Mouse (Mus musculus) heart, embryonic 13.5 days (tissue): Measurements from ENCODE around the gene Rnf207. TPM values are rescaled to one million over a fixed set of nuclear protein-coding genes. Genes with fewer than 3 reads are reported as not detected.

Source experiments
- ATAC-seq: fragments of 200-750 bp; cut with Nextera tagmentation; 2 replicates; pipeline ENCODE4 v1.8.0; 2017; ENCODE audit warnings: moderate TSS enrichment; ENCODE audit not compliant: insufficient number of reproducible peaks, low FRiP score, low TSS enrichment; ENCODE audit errors: extremely low read depth
- H3K27ac ChIP-seq: fragments of 300-500 bp; sonication (generic); replicated peaks from 2 replicates; pipeline ENCODE4 v1.5.1; 2015; ENCODE audit warnings: moderate library complexity, mild to moderate bottlenecking, inconsistent platforms
- H3K27me3 ChIP-seq: fragments of 300-500 bp; sonication (generic); replicated peaks from 2 replicates; pipeline ENCODE4 v1.6.1; 2015; ENCODE audit warnings: mild to moderate bottlenecking, inconsistent platforms
- H3K36me3 ChIP-seq: fragments of 300-500 bp; sonication (generic); 2 replicates; pipeline ENCODE4 v1.6.1; 2015; ENCODE audit warnings: mild to moderate bottlenecking, inconsistent platforms
- H3K4me1 ChIP-seq: fragments of 300-500 bp; sonication (generic); 2 replicates; pipeline ENCODE4 v1.6.1; 2015; ENCODE audit warnings: inconsistent platforms
- H3K4me2 ChIP-seq: fragments of 300-500 bp; sonication (generic); 2 replicates; pipeline ENCODE4 v1.6.1; 2015; ENCODE audit warnings: inconsistent platforms, mild to moderate bottlenecking, moderate library complexity
- H3K4me3 ChIP-seq: fragments of 300-500 bp; sonication (generic); 2 replicates; pipeline ENCODE4 v1.5.1; 2015; ENCODE audit warnings: moderate library complexity, mild to moderate bottlenecking, inconsistent platforms
- H3K9ac ChIP-seq: fragments of 300-500 bp; sonication (generic); 2 replicates; pipeline ENCODE4 v1.6.1; 2015; ENCODE audit warnings: inconsistent platforms, mild to moderate bottlenecking, moderate library complexity
- H3K9me3 ChIP-seq: fragments of 300-500 bp; sonication (generic); 2 replicates; pipeline ENCODE4 v1.6.1; 2016; ENCODE audit warnings: inconsistent platforms
- WGBS: fragments of 180-500 bp; shearing (Covaris S2); methylation state at CpG from one replicate; pipeline ENCODE4 v1.1.7; 2015; ENCODE audit warnings: mixed read lengths; 5-methylcytosine and 5-hydroxymethylcytosine counted together
- polyA plus RNA-seq: library from polyadenylated mRNA; unstranded; fragments of >200 nt; fragmentation: Nextera tagmentation; extraction: Ambion mirVana; gene quantifications from 2 replicates; pipeline ENCODE4 v1.2.1, GENCODE M21; 2015

Rnf207 gene
- polyA plus RNA-seq, 1 experiment from 2014 or later, result 71.2 TPM

- Histone ChIP-seq H3K9me3 (no peaks in the 10 kb centered on the region), H3K9ac (no peak overlapping the region; the same call in 1 of the 2 replicates), H3K27me3 (0 out of 2 replicates have a peak, but pooled peaks cover 2% of the 10 kb centered on the region), H3K4me1 (peaks cover 73% of the 10 kb centered on the region), H3K27ac (no peak overlapping the region), H3K4me3 (no peak overlapping the region), H3K36me3 (peaks cover 16% of the 10 kb centered on the region; the same call in 1 of the 2 replicates), H3K4me2 (no peak overlapping the region)
- WGBS, result 81% methylated on average over 13 of the region's 13 CpGs
- ATAC-seq, result no peak
Observed at GRCm38 (mm10) chr4:152269967-152270366, 48.8 kb downstream of the Rnf207 start.

DNA sequence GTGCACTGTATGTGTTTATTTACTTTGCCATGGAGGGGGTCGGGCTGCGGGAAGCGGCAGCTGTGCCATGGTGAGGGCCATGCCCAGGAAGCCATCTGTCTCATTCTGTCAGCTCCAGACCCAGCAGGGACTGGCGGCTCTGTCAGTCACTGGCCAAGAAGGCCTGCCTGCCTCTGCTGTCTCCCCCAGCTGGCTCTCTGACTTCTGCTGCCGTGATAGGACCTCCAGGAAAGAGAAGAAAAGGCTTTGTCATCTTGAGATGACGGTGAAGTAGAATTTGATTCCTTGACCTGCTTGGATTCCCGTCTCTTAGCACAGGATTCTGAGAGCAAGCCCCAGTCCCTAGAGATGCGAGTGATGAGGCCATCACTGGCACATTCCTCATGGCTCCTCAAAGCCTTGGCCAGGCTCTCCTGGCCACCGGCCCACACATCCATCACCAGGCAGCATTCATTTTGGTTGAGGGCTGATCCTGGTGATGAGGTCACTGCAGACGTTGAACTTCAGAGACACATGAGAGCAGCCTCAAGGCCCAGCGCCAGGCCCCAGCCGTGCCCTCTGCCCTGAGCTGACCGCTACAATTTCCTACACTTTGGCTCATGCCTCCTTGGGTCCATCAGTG is 50.9 kb downstream of the Rnf207 start:
- Histone ChIP-seq H3K4me2 (no peak overlapping the region), H3K4me3 (no peak overlapping the region), H3K4me1 (peaks cover 77% of the 10 kb centered on the region), H3K27ac (no peak overlapping the region), H3K27me3 (no peaks in the 10 kb centered on the region), H3K36me3 (peaks cover 20% of the 10 kb centered on the region; the same call in 1 of the 2 replicates), H3K9ac (no peak overlapping the region), H3K9me3 (no peaks in the 10 kb centered on the region)
- 68% methylated on average over 13 of the region's 13 CpGs for WGBS
- no peak for ATAC-seq

GRCm38 (mm10) chr4:152266236-152266895 is 52.4 kb downstream of the Rnf207 start:
- Histone ChIP-seq H3K9me3 (no peaks in the 10 kb centered on the region), H3K4me2 (no peak overlapping the region), H3K4me3 (no peak overlapping the region), H3K9ac (peak overlapping the region; percentile 40; the same call in 1 of the 2 replicates), H3K4me1 (peaks cover 77% of the 10 kb centered on the region), H3K27me3 (no peaks in the 10 kb centered on the region), H3K36me3 (peaks cover 20% of the 10 kb centered on the region; the same call in 1 of the 2 replicates), H3K27ac (peak overlapping the region; percentile 48)
- no peak for ATAC-seq
- WGBS, result 37% methylated on average over 10 of the region's 10 CpGs

- Histone ChIP-seq H3K27ac (peak overlapping the region; percentile 48), H3K27me3 (no peaks in the 10 kb centered on the region), H3K36me3 (peaks cover 23% of the 10 kb centered on the region), H3K4me3 (no peak overlapping the region), H3K4me2 (no peak overlapping the region), H3K4me1 (peaks cover 77% of the 10 kb centered on the region), H3K9me3 (no peaks in the 10 kb centered on the region), H3K9ac (peak overlapping the region; percentile 40; the same call in 1 of the 2 replicates)
- WGBS, result 61% methylated on average over 5 of the region's 5 CpGs
- no peak for ATAC-seq
Observed at GRCm38 (mm10) chr4:152265791-152266190, 53.0 kb downstream of the Rnf207 start.

DNA sequence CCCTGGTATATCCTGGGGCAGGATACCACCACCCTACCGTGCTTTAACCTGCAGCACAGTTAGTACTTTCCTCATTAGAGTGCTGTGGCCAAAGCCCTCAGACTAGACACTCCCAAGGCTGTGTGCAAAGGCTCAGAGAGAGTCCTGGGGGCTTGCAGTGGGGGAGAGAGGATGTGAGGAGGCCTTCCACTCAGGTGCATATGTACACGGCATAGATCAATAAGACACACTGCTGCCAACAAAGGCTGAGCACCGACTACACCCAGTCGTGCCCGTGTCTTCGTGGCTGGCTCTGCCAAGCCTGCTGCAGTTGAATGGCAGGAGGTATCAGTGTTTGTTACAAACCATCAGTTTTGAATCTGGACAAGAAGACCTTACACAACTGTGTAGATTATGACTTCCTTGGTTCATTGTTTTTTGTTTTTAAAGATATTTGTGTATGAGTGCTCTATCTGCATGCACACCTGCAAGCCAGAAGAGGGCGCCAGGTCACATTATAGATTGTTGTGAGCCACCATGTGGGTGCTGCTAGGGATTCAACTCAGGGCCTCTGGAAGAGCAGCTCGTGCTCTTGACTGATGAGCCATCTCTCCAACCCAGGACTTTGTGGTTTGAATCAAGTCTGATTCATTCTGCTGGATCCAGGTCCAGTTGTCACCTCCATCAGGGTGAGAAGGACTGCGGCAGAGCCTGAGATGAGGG is 53.8 kb downstream of the Rnf207 start:
- Histone ChIP-seq H3K9me3 (no peaks in the 10 kb centered on the region), H3K4me1 (peaks cover 75% of the 10 kb centered on the region), H3K4me3 (no peak overlapping the region), H3K27me3 (no peaks in the 10 kb centered on the region), H3K27ac (peak overlapping the region; percentile 96), H3K4me2 (no peak overlapping the region), H3K36me3 (peaks cover 30% of the 10 kb centered on the region), H3K9ac (peak overlapping the region; percentile 71; the same call in 1 of the 2 replicates)
- no peak for ATAC-seq
- 84% methylated on average over 9 of the region's 9 CpGs for WGBS

- Histone ChIP-seq H3K9me3 (no peaks in the 10 kb centered on the region), H3K4me2 (peak overlapping the region; percentile 42), H3K9ac (peak overlapping the region; percentile 71), H3K4me3 (no peak overlapping the region), H3K27ac (peak overlapping the region; percentile 96), H3K27me3 (no peaks in the 10 kb centered on the region), H3K4me1 (peaks cover 83% of the 10 kb centered on the region), H3K36me3 (peaks cover 32% of the 10 kb centered on the region)
- 48% methylated on average over 4 of the region's 4 CpGs for WGBS
- ATAC-seq, result no peak
Observed at GRCm38 (mm10) chr4:152264177-152264530, 54.6 kb downstream of the Rnf207 start.

GRCm38 (mm10) chr4:152263512-152264176 is 55.1 kb downstream of the Rnf207 start:
- 32% methylated on average over 10 of the region's 10 CpGs for WGBS
- peaks cover 32% of the 10 kb centered on the region for H3K36me3 ChIP-seq
- peak overlapping the region; percentile 42 for H3K4me2 ChIP-seq
- peak overlapping the region; percentile 71 for H3K9ac ChIP-seq
- H3K9me3 ChIP-seq, result no peaks in the 10 kb centered on the region
- no peak overlapping the region for H3K4me3 ChIP-seq
- H3K27ac ChIP-seq, result peak overlapping the region; percentile 96
- H3K4me1 ChIP-seq, result peaks cover 88% of the 10 kb centered on the region
- no peak; the same call in 1 of the 2 replicates for ATAC-seq
- H3K27me3 ChIP-seq, result no peaks in the 10 kb centered on the region

DNA sequence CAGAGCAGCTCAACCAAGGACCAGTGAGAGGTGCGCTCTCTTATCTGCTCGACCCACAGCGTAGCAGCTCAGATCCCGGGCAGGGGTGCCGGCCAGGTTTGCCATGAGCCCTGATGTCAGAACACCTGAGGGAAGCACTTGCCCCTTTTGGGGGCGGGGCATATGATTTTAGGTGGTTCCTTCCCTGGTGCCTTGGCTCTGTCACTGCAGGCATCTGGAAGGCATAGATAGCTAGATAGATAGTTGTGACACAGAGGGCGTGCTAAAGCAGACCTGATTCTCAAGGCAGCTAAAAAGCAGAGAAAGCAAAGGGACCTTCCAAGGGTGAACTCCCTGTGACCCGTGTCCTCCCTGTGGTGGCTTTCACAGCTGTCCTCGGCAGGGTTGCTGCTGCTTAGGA is 55.7 kb downstream of the Rnf207 start:
- Histone ChIP-seq H3K27ac (peak overlapping the region; percentile 96), H3K9me3 (no peaks in the 10 kb centered on the region), H3K4me2 (no peak overlapping the region), H3K9ac (peak overlapping the region; percentile 71), H3K4me1 (peaks cover 92% of the 10 kb centered on the region), H3K4me3 (no peak overlapping the region), H3K36me3 (peaks cover 26% of the 10 kb centered on the region), H3K27me3 (no peaks in the 10 kb centered on the region)
- WGBS, result 35% methylated on average over 9 of the region's 9 CpGs
- ATAC-seq, result no peak

- H3K4me1 ChIP-seq, result peaks cover 92% of the 10 kb centered on the region
- peak overlapping the region; percentile 71 for H3K9ac ChIP-seq
- H3K36me3 ChIP-seq, result peaks cover 21% of the 10 kb centered on the region
- 26% methylated on average over 9 of the region's 9 CpGs for WGBS
- peak overlapping the region; percentile 56 for H3K4me2 ChIP-seq
- H3K4me3 ChIP-seq, result peak overlapping the region; percentile 16; the same call in 1 of the 2 replicates
- no peaks in the 10 kb centered on the region for H3K9me3 ChIP-seq
- H3K27ac ChIP-seq, result peak overlapping the region; percentile 96
- H3K27me3 ChIP-seq, result no peaks in the 10 kb centered on the region
- peak; percentile 33; the same call in 1 of the 2 replicates for ATAC-seq
Observed at GRCm38 (mm10) chr4:152262187-152262586, 56.6 kb downstream of the Rnf207 start.

GRCm38 (mm10) chr4:152260451-152260850 is 58.3 kb downstream of the Rnf207 start:
- ATAC-seq, result no peak
- 86% methylated on average over 8 of the region's 8 CpGs for WGBS
- peaks cover 98% of the 10 kb centered on the region for H3K4me1 ChIP-seq

DNA sequence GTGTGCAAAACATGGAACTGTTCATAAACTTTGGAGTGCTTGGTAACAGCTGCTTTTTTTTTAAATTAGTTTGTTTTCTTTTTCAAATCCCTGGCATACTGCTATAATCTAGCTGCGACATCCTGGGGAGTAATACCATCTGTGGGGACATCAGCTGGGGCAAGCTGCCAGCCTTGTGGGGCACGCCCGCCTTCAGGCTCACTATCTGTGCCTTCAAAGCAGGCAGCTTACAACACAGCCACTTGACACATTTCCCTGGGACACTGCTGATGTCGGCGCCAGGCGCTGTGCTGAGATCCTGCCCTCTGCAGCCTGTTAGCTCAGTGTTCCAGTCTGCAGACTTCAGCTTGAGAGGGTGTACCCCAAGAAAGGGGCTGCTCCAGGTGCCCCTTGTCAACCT is 61.7 kb downstream of the Rnf207 start:
- WGBS, result 14% methylated on average over 6 of the region's 6 CpGs
- H3K9ac ChIP-seq, result peak overlapping the region; percentile 53
- no peaks in the 10 kb centered on the region for H3K27me3 ChIP-seq
- no peak for ATAC-seq
- H3K4me1 ChIP-seq, result peaks cover 97% of the 10 kb centered on the region
- H3K9me3 ChIP-seq, result no peaks in the 10 kb centered on the region
- no peak overlapping the region for H3K4me3 ChIP-seq
- peaks cover 30% of the 10 kb centered on the region for H3K36me3 ChIP-seq
- H3K4me2 ChIP-seq, result 0 out of 2 replicates have a peak overlapping the region, but pooled peaks have one; percentile 2
- peak overlapping the region; percentile 78 for H3K27ac ChIP-seq

More at GRCm38 (mm10) chr4:152260451-152260850, 58.3 kb downstream of the Rnf207 start:
- H3K27ac ChIP-seq, result 0 out of 2 replicates have a peak overlapping the region, but pooled peaks have one; percentile 96
- H3K9ac ChIP-seq, result no peak overlapping the region
- no peak overlapping the region for H3K4me3 ChIP-seq
- H3K4me2 ChIP-seq, result no peak overlapping the region
- peaks cover 21% of the 10 kb centered on the region for H3K36me3 ChIP-seq
- H3K9me3 ChIP-seq, result no peaks in the 10 kb centered on the region
- no peaks in the 10 kb centered on the region for H3K27me3 ChIP-seq
